Mouse (Mus musculus): ENCODE data around the gene Disc1. TPM values are rescaled to one million over a fixed set of nuclear protein-coding genes. Genes with fewer than 3 reads are reported as not detected.

Disc1 gene
- polyA plus RNA-seq, 1 experiment from 2014 or later = 3.3 TPM

DNA sequence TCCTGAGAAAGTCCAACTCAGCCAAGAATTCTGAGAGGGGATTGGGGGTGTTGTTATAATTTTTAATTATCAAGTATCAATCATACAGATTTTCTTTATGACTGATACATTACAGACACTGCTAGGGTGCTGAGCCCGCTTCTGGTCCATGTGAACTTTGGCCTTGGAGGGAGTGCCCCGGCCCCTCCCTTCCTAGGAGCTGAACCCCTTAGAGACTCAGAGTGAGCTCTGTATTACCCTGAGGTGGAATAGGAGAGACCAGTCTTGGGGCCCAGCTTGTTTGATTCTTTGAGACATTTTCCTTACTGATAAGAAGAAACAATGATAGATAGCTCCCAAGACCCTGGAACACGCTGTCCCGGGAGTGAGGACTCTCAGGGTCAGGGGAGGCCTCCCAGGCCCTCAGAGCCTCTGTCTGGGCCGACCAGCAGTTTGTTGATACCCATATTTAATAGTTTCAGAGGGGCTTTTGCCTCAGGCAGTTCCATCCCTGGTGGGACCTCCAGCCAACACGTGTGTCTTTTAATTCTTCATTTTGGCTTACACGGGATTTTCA lies 192.8 kb downstream of the Disc1 start:
- no peak overlapping the region for H3K27ac ChIP-seq (replicated peaks)
- no peak for ATAC-seq (ENCODE audit: insufficient number of reproducible peaks, low FRiP score, low TSS enrichment, low read depth)
- WGBS = 48% methylated on average over 7 of the region's 7 CpGs

DNA sequence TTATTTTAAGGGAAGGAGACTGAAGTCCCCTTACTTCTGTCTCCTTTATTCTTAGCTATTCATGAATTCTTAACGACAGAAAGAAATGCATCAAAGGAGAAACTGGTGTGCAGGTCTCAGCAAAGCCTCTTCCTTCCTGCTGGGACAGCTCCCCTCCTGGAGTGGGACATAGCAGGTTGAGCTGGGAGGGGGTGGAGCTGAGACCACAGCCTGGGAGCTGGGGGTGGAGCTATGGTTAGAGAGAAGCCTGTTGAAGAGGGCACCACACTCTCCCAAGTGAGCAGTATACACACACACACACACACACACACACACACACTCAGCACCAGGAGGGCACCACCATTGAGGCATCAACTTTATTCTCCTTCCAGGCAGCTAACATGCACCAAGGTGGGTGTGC lies 193.4 kb downstream of the Disc1 start:
- 7% methylated on average over 1 of the region's 1 CpGs for WGBS
- no peak for ATAC-seq (ENCODE audit: insufficient number of reproducible peaks, low FRiP score, low TSS enrichment, low read depth)
- H3K4me1 ChIP-seq = peaks cover 21% of the 10 kb centered on the region

More for the DNA sequence above, 192.8 kb downstream of the Disc1 start:
- no peaks in the 10 kb centered on the region for H3K27me3 ChIP-seq
- H3K4me3 ChIP-seq (replicated peaks) = no peak overlapping the region
- no peaks in the 10 kb centered on the region for H3K9me3 ChIP-seq (replicated peaks)
- peaks cover 27% of the 10 kb centered on the region for H3K4me1 ChIP-seq
- no peaks in the 10 kb centered on the region for H3K36me3 ChIP-seq
- H3K9ac ChIP-seq = no peak overlapping the region
- no peak overlapping the region for H3K4me2 ChIP-seq (replicated peaks)

DNA sequence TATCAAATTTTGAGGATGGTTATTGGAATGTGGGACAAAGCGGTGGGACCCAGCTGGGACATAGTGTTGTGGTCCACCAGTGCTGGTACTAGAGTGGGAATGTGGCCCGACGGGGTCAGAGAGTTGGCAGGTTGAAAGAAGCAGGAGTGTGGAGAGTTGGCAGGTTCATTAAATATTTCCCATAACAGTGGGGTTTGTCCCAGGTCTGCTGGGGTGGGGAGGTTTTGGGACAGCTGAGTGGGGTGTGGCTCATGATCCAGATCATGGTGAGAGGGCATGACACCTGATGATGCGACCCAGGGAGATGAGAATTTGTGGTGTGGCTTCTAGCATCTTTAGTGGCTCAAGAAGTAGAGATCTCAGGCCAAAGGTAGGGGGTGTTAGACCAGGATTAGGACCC lies 199.0 kb downstream of the Disc1 start:
- 97% methylated on average over 4 of the region's 4 CpGs for WGBS

More for the DNA sequence above, 193.4 kb downstream of the Disc1 start:
- Histone ChIP-seq H3K27me3 (no peaks in the 10 kb centered on the region), H3K9ac (no peak overlapping the region), H3K36me3 (no peaks in the 10 kb centered on the region), H3K4me3 (replicated peaks) (no peak overlapping the region), H3K4me2 (replicated peaks) (no peak overlapping the region), H3K27ac (replicated peaks) (no peak overlapping the region), H3K9me3 (replicated peaks) (no peaks in the 10 kb centered on the region)

DNA sequence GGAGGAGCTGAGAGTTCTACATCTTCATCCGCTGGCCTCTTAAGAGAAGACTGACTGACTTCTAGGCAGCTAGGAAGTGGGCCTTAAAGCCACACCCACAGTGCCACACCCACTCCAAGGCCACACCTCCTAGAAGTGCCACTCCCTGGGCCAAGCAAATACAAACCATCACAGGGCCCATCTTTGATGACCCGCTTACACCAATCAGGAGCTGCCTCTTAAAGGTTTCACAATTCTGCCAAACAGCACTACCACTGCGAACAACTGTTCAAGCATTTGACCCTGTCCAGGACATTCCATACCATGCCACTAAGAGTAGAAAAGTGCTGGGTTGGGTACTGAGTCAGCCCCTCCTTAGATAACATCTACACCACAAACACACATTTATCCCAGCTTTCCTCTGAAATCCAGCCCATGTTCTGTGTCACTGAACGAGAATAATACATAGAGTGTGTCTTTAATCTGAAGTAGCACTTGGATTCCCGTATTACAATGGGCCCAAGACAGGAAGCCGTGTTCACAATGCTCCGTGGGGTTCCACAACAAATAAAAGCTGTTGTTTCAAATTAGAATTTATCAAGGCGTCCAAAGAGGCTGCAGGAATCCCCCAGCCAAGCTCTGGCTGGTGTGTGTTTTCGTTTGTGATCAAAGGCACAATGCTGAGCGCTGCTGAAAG lies 199.6 kb downstream of the Disc1 start:
- no peaks in the 10 kb centered on the region for H3K9me3 ChIP-seq (replicated peaks)
- no peak for ATAC-seq (ENCODE audit: insufficient number of reproducible peaks, low FRiP score, low TSS enrichment, low read depth)
- peak overlapping the region; percentile 79 for H3K4me2 ChIP-seq (replicated peaks)
- no peaks in the 10 kb centered on the region for H3K36me3 ChIP-seq
- H3K9ac ChIP-seq = no peak overlapping the region
- H3K4me3 ChIP-seq (replicated peaks) = peak overlapping the region; percentile 40
- peak overlapping the region; percentile 91 for H3K27ac ChIP-seq (replicated peaks)
- WGBS = 25% methylated on average over 10 of the region's 10 CpGs
- peaks cover 32% of the 10 kb centered on the region for H3K4me1 ChIP-seq
- H3K27me3 ChIP-seq = no peaks in the 10 kb centered on the region

More for the DNA sequence above, 199.0 kb downstream of the Disc1 start:
- Histone ChIP-seq H3K9me3 (replicated peaks) (no peaks in the 10 kb centered on the region), H3K4me2 (replicated peaks) (no peak overlapping the region), H3K4me3 (replicated peaks) (no peak overlapping the region), H3K9ac (no peak overlapping the region), H3K27ac (replicated peaks) (no peak overlapping the region), H3K36me3 (no peaks in the 10 kb centered on the region), H3K27me3 (no peaks in the 10 kb centered on the region), H3K4me1 (peaks cover 28% of the 10 kb centered on the region)
- ATAC-seq (ENCODE audit: insufficient number of reproducible peaks, low FRiP score, low TSS enrichment, low read depth) = no peak

DNA sequence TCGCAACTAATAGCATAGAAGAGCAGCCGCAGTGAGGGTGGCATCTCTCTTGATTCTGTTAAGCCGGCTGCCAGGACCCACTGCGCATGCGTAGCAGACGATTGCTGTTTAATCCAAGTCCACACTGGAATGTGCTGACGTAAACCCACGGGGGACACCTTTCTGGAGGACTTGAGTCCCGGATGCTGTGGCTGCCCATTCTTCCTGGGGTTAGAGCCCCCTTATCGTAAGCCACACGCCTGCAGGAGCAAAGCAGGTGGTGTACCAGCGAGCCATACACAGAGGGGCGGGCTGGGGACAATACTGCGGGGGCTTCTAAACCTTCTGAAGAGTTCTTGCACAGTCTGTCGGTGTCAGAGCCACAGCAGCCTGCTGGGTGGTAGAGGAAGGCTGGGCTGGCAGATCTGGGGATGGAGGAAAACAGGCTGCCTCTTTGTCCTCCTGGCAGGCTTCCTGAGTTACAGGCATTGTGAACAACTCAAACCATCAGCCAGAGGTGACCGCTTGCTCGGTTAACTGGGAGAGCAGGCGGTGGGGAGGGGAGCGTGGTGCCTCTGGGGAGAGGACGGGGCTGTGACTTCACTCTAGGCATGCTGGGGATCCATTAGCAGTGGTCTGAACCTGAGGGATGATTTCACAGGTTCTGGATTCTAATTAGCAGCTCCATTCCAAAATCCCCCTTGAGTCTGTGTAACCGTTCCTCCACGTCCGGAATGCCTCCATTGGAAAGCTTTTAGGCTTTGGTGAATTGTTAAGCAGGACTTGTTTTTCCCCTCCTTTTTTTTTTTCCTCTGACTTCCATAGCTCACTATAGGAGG lies 200.4 kb downstream of the Disc1 start:
- Histone ChIP-seq H3K27ac (replicated peaks) (peak overlapping the region; percentile 91), H3K4me1 (peaks cover 39% of the 10 kb centered on the region), H3K4me2 (replicated peaks) (peak overlapping the region; percentile 79), H3K4me3 (replicated peaks) (peak overlapping the region; percentile 40), H3K9ac (no peak overlapping the region; the same call in none of the 2 replicates), H3K9me3 (replicated peaks) (no peaks in the 10 kb centered on the region), H3K36me3 (no peaks in the 10 kb centered on the region), H3K27me3 (no peaks in the 10 kb centered on the region)
- ATAC-seq (ENCODE audit: insufficient number of reproducible peaks, low FRiP score, low TSS enrichment, low read depth) = peak; percentile 46
- 5% methylated on average over 23 of the region's 23 CpGs for WGBS

- Histone ChIP-seq H3K9ac (no peak overlapping the region), H3K4me2 (replicated peaks) (peak overlapping the region; percentile 79; the same call in 1 of the 2 replicates), H3K4me1 (peaks cover 43% of the 10 kb centered on the region), H3K36me3 (no peaks in the 10 kb centered on the region), H3K27me3 (no peaks in the 10 kb centered on the region), H3K4me3 (replicated peaks) (no peak overlapping the region), H3K9me3 (replicated peaks) (no peaks in the 10 kb centered on the region), H3K27ac (replicated peaks) (peak overlapping the region; percentile 91)
- 41% methylated on average over 11 of the region's 11 CpGs for WGBS
- peak; percentile 71 for ATAC-seq (ENCODE audit: insufficient number of reproducible peaks, low FRiP score, low TSS enrichment, low read depth)
Measured at GRCm38 (mm10) chr8:125255006-125255685, 201.2 kb downstream of the Disc1 start.

GRCm38 (mm10) chr8:125257660-125258059 lies 203.7 kb downstream of the Disc1 start:
- no peak overlapping the region for H3K4me3 ChIP-seq (replicated peaks)
- no peaks in the 10 kb centered on the region for H3K9me3 ChIP-seq (replicated peaks)
- no peak overlapping the region for H3K4me2 ChIP-seq (replicated peaks)
- WGBS = 51% methylated on average over 2 of the region's 2 CpGs
- H3K4me1 ChIP-seq = peaks cover 43% of the 10 kb centered on the region
- no peak overlapping the region for H3K9ac ChIP-seq
- no peak overlapping the region for H3K27ac ChIP-seq (replicated peaks)
- no peaks in the 10 kb centered on the region for H3K36me3 ChIP-seq
- no peak for ATAC-seq (ENCODE audit: insufficient number of reproducible peaks, low FRiP score, low TSS enrichment, low read depth)
- no peaks in the 10 kb centered on the region for H3K27me3 ChIP-seq

DNA sequence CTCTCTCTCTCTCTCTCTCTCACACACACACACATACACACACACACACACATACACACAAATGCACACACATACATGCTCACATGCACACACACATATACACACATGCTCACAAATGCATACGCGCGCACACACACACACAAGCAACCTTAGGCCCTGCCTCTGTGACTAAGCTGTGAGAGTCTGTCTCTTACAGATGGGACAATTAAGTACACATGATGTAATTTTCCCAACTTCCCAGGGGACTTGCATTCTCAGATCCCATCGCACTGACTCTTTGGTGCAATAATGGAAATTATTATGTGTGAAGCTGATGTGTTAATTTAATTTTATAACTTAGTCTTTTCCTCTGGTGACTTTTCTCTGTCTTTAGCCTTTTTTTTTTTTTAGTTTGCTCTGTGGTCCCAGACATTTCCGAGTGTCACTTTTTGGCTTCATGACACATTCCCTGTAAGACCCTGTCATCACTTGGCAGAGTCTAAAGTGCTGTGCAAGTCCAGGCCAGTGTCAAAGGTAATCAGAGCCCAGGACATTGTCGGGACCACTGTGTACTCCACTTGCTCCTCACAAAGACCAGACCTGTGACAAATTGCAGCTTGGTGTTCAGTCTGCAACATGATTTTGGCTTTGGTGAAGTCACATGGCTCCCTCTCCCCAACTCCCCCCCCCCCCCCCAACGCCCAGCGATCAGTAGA lies 205.0 kb downstream of the Disc1 start:
- Histone ChIP-seq H3K27ac (replicated peaks) (0 out of 2 replicates have a peak overlapping the region, but pooled peaks have one; percentile 11), H3K9me3 (replicated peaks) (no peaks in the 10 kb centered on the region), H3K9ac (no peak overlapping the region), H3K4me2 (replicated peaks) (no peak overlapping the region), H3K27me3 (no peaks in the 10 kb centered on the region), H3K4me1 (peaks cover 33% of the 10 kb centered on the region), H3K4me3 (replicated peaks) (no peak overlapping the region), H3K36me3 (no peaks in the 10 kb centered on the region)
- 51% methylated on average over 8 of the region's 8 CpGs for WGBS
- ATAC-seq (ENCODE audit: insufficient number of reproducible peaks, low FRiP score, low TSS enrichment, low read depth) = no peak

- Histone ChIP-seq H3K27ac (replicated peaks) (no peak overlapping the region), H3K4me3 (replicated peaks) (no peak overlapping the region), H3K9ac (no peak overlapping the region), H3K36me3 (no peaks in the 10 kb centered on the region), H3K4me1 (peaks cover 5% of the 10 kb centered on the region; the same call in 1 of the 2 replicates), H3K27me3 (peaks cover 12% of the 10 kb centered on the region), H3K4me2 (replicated peaks) (no peak overlapping the region), H3K9me3 (replicated peaks) (no peaks in the 10 kb centered on the region)
- WGBS = 47% methylated on average over 6 of the region's 6 CpGs
- no peak for ATAC-seq (ENCODE audit: insufficient number of reproducible peaks, low FRiP score, low TSS enrichment, low read depth)
Measured at GRCm38 (mm10) chr8:125268181-125268705, 214.2 kb downstream of the Disc1 start.

- no peak overlapping the region for H3K27ac ChIP-seq (replicated peaks)
- H3K36me3 ChIP-seq = no peaks in the 10 kb centered on the region
- ATAC-seq (ENCODE audit: insufficient number of reproducible peaks, low FRiP score, low TSS enrichment, low read depth) = no peak
- H3K4me1 ChIP-seq = peaks cover 10% of the 10 kb centered on the region; the same call in 1 of the 2 replicates
- H3K4me3 ChIP-seq (replicated peaks) = no peak overlapping the region
- 79% methylated on average over 7 of the region's 7 CpGs for WGBS
- peaks cover 12% of the 10 kb centered on the region for H3K27me3 ChIP-seq
- no peaks in the 10 kb centered on the region for H3K9me3 ChIP-seq (replicated peaks)
- H3K9ac ChIP-seq = no peak overlapping the region
- H3K4me2 ChIP-seq (replicated peaks) = no peak overlapping the region
Measured at GRCm38 (mm10) chr8:125270292-125270691, 216.3 kb downstream of the Disc1 start.
